In genomic region chr9:57259736-57260135, GRCm38 (mm10) we compare ENCODE assay signal across 8 mouse cellular contexts. TPM values are rescaled to one million over a fixed set of nuclear protein-coding genes. Genes with fewer than 3 reads are reported as not detected.
DNase-seq lines count a peak whose midpoint lies in the region; ATAC-seq lines count a peak whose summit lies in the region.

No protein-coding gene starts in this region.

- no peak overlapping the region for H3K27ac ChIP-seq in hindbrain, embryonic 14.5 days

- peak; percentile 80 for DNase-seq in Muller cell, postnatal 12 days (ENCODE audit: inconsistent ontology term)
- DNase-seq in frontal cortex, postnatal 14 days (ENCODE audit: low spot score in 2 of 2) = peak; percentile 69 to 85
- DNase-seq in hindbrain, embryonic 14.5 days (ENCODE audit: low spot score) = peak; percentile 92
- DNase-seq in layer of hippocampus, postnatal 14 days (ENCODE audit: low spot score in 2 of 2) = peak; percentile 86 to 92
- DNase-seq in lung, postnatal 14 days = peak; percentile 98
- DNase-seq in right cerebral cortex, adult 2 months (ENCODE audit: low spot score in 2 of 2) = peak; percentile 92 to 94
- peak; percentile 80 for DNase-seq in urinary bladder, adult 2 months (ENCODE audit: low spot score)

- H3K4me2 ChIP-seq in hindbrain, embryonic 14.5 days (replicated peaks) = no peak overlapping the region; the same call in 1 of the 2 replicates

- H3K27me3 ChIP-seq in hindbrain, embryonic 14.5 days (ENCODE audit: control insufficient read depth, insufficient read depth, low read length) = peaks cover 16% of the 10 kb centered on the region; the same call in 1 of the 2 replicates

- H3K4me3 ChIP-seq in hindbrain, embryonic 14.5 days (replicated peaks; ENCODE audit: low read length) = no peak overlapping the region

- ATAC-seq in cerebellum, adult (ENCODE audit: insufficient number of reproducible peaks, low FRiP score, low TSS enrichment) = peak; percentile 43; the same call in 1 of the 2 replicates
- ATAC-seq in hindbrain, embryonic 14.5 days (ENCODE audit: low FRiP score) = peak; percentile 36; the same call in 1 of the 2 replicates

- no peaks in the 10 kb centered on the region for H3K9me3 ChIP-seq in hindbrain, embryonic 14.5 days (ENCODE audit: control insufficient read depth, low read length)

- H3K4me1 ChIP-seq in hindbrain, embryonic 14.5 days (replicated peaks; ENCODE audit: control insufficient read depth, insufficient read depth, low read length) = peaks cover 11% of the 10 kb centered on the region; the same call in 1 of the 2 replicates

- H3K9ac ChIP-seq in hindbrain, embryonic 14.5 days = no peak overlapping the region

- WGBS in hindbrain, embryonic 14.5 days = 5% methylated on average over 3 of the region's 3 CpGs

- no peaks in the 10 kb centered on the region for H3K36me3 ChIP-seq in hindbrain, embryonic 14.5 days (replicated peaks; ENCODE audit: control insufficient read depth, insufficient read depth)

RNA-seq across cellular contexts. Expression of gene 1700017B05Rik, which starts 2.7 kb away (rescaled TPM):
- polyA plus RNA-seq in hindbrain, embryonic 14.5 days (2014; fragmentation: Nextera tagmentation; extraction: Ambion mirVana) = 3.2 and 3.4 TPM in 2 replicates
- 10 to 100 TPM; 29.8 to 31.4 TPM for total RNA-seq in layer of hippocampus, postnatal 14 days (2021)
- 4.6 and 10.7 TPM in 2 replicates for polyA plus RNA-seq in urinary bladder, adult 2 months (2012; rRNA removed)

RNA-seq across cellular contexts. Expression of gene Trcg1, which starts 23.4 kb away (rescaled TPM):
- not detected in 2 replicates for polyA plus RNA-seq in hindbrain, embryonic 14.5 days (2014; fragmentation: Nextera tagmentation; extraction: Ambion mirVana)
- not detected for total RNA-seq in layer of hippocampus, postnatal 14 days (2021)
- not detected in 2 replicates for polyA plus RNA-seq in urinary bladder, adult 2 months (2012; rRNA removed)
